Mouse (Mus musculus) limb, embryonic 12.5 days (tissue): ENCODE measurements at regions not wholly inside any gene's neighbourhood (a gene's known extent, or its start where the extent isn't known, plus 50 kb on each side); places are given as distances from the start of the nearest gene placed in this dataset.
A peak's percentile ranks its signal among the peaks of the same experiment; 100 is the strongest.

ENCODE experiments used
- ATAC-seq: fragments of 200-750 bp; cut with Nextera tagmentation; 2 replicates; pipeline ENCODE4 v1.8.0; 2017; ENCODE audit warnings: low read depth, moderate TSS enrichment; ENCODE audit not compliant: insufficient number of reproducible peaks, insufficient read depth, low FRiP score, low TSS enrichment
- H3K27ac ChIP-seq: fragments of 300-500 bp; sonication (generic); 2 replicates; pipeline ENCODE4 v1.5.1; 2016; ENCODE audit warnings: mild to moderate bottlenecking, moderate library complexity
- H3K27me3 ChIP-seq: fragments of 300-500 bp; sonication (generic); 2 replicates; pipeline ENCODE4 v1.6.1; 2016; ENCODE audit warnings: mild to moderate bottlenecking, moderate library complexity
- H3K36me3 ChIP-seq: fragments of 300-500 bp; sonication (generic); 2 replicates; pipeline ENCODE4 v1.6.1; 2016; ENCODE audit warnings: mild to moderate bottlenecking, moderate library complexity
- H3K4me1 ChIP-seq: fragments of 300-500 bp; sonication (generic); replicated peaks from 2 replicates; pipeline ENCODE4 v1.6.1; 2016
- H3K4me2 ChIP-seq: fragments of 300-500 bp; sonication (generic); 2 replicates; pipeline ENCODE4 v1.6.1; 2016; ENCODE audit warnings: mild to moderate bottlenecking, moderate library complexity
- H3K4me3 ChIP-seq: fragments of 300-500 bp; sonication (generic); replicated peaks from 2 replicates; pipeline ENCODE4 v1.5.1; 2016; ENCODE audit warnings: mild to moderate bottlenecking
- H3K9ac ChIP-seq: fragments of 300-500 bp; sonication (generic); replicated peaks from 2 replicates; pipeline ENCODE4 v1.6.1; 2016; ENCODE audit warnings: mild to moderate bottlenecking, moderate library complexity
- H3K9me3 ChIP-seq: fragments of 300-500 bp; sonication (generic); 2 replicates; pipeline ENCODE4 v1.6.1; 2016; ENCODE audit warnings: mild to moderate bottlenecking, moderate library complexity
- WGBS: fragments of 180-500 bp; shearing (Covaris S2); methylation state at CpG from one replicate; pipeline ENCODE4 v1.1.7; 2016; 5-methylcytosine and 5-hydroxymethylcytosine counted together

GRCm38 (mm10) chr8:49236021-49236821, 392.5 kb upstream of the Tenm3 start:
- Histone ChIP-seq H3K9ac (no peak overlapping the region), H3K4me1 (no peaks in the 10 kb centered on the region), H3K27ac (no peak overlapping the region), H3K4me3 (no peak overlapping the region), H3K9me3 (no peaks in the 10 kb centered on the region), H3K36me3 (no peaks in the 10 kb centered on the region), H3K4me2 (no peak overlapping the region), H3K27me3 (no peaks in the 10 kb centered on the region)
- 84% methylated on average over 7 of the region's 7 CpGs for WGBS
- ATAC-seq: no peak

GRCm38 (mm10) chr8:49223841-49224420, 380.2 kb upstream of the Tenm3 start:
- peaks cover 10% of the 10 kb centered on the region; the same call in 1 of the 2 replicates for H3K27me3 ChIP-seq
- no peak overlapping the region for H3K4me2 ChIP-seq
- 65% methylated on average over 18 of the region's 18 CpGs for WGBS
- no peak for ATAC-seq
- no peak overlapping the region for H3K4me3 ChIP-seq
- H3K36me3 ChIP-seq: no peaks in the 10 kb centered on the region
- H3K9me3 ChIP-seq: no peaks in the 10 kb centered on the region
- no peak overlapping the region for H3K27ac ChIP-seq
- H3K9ac ChIP-seq: no peak overlapping the region
- 0 out of 2 replicates have a peak, but pooled peaks cover 8% of the 10 kb centered on the region for H3K4me1 ChIP-seq

DNA sequence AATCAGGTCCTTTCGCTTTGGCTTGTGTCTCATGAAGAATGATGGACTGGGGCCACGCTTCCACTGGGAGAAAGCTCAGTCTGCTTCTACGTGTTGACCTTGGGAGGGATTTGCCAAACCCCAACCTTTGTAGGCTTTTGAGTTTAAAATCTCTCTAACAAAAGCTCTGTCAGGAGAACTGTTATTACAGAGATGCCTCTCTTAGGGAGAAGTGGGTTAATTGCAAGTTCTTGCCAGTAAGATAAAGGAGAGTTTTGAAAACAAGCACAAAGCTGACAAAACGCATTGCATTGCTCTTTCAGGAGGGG, 351.5 kb upstream of the Tenm3 start:
- Histone ChIP-seq H3K4me3 (no peak overlapping the region), H3K9me3 (no peaks in the 10 kb centered on the region), H3K36me3 (no peaks in the 10 kb centered on the region), H3K4me2 (no peak overlapping the region), H3K27me3 (no peaks in the 10 kb centered on the region), H3K4me1 (no peaks in the 10 kb centered on the region), H3K27ac (no peak overlapping the region), H3K9ac (no peak overlapping the region)
- no peak for ATAC-seq
- 83% methylated on average over 4 of the region's 4 CpGs for WGBS

DNA sequence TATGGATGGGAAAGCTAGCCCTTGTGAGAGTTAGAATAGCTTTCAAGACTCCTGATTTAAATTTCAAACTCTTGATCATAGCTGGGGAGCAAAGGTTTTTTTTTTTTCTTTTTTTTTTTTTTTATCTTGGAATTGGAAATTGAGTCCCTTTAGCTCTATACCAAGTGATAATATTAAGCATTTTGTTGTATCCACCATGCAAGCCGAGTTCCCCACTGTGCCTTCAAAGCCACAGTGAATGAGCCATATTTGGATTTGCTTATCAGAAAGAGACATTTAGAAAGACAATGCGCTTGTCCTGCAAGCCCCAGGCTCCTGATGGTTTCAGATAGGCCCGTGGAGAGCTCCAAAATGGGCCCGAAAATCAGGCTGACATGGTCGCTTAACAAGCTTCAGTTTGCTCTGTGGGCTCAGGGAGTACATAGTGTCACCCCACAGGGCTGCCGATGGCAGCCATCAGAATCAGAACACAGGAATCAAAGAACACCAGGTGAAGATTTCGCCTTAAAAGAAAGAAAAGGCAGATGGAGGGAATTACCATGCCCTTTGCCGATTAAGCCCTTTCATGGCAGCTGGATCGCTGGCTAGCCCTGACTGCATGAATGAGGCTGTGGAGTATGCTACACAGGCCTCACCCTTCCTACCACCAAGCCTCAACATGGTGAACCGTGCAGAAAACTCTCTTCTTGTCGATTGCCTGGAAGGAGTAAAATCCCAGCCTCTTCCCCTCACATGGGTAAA, 351.0 kb upstream of the Tenm3 start:
- no peak for ATAC-seq
- no peak overlapping the region for H3K27ac ChIP-seq
- 76% methylated on average over 11 of the region's 11 CpGs for WGBS
- H3K4me3 ChIP-seq: no peak overlapping the region
- H3K4me1 ChIP-seq: no peaks in the 10 kb centered on the region
- H3K4me2 ChIP-seq: no peak overlapping the region
- H3K9ac ChIP-seq: no peak overlapping the region
- no peaks in the 10 kb centered on the region for H3K27me3 ChIP-seq
- no peaks in the 10 kb centered on the region for H3K36me3 ChIP-seq
- H3K9me3 ChIP-seq: no peaks in the 10 kb centered on the region

GRCm38 (mm10) chr8:49186853-49187252, 343.1 kb upstream of the Tenm3 start:
- H3K9me3 ChIP-seq: no peaks in the 10 kb centered on the region
- H3K4me1 ChIP-seq: no peaks in the 10 kb centered on the region
- H3K4me2 ChIP-seq: no peak overlapping the region
- H3K36me3 ChIP-seq: no peaks in the 10 kb centered on the region
- H3K27ac ChIP-seq: no peak overlapping the region
- H3K4me3 ChIP-seq: no peak overlapping the region
- no peaks in the 10 kb centered on the region for H3K27me3 ChIP-seq
- WGBS: 78% methylated on average over 3 of the region's 3 CpGs
- H3K9ac ChIP-seq: no peak overlapping the region
- no peak for ATAC-seq

DNA sequence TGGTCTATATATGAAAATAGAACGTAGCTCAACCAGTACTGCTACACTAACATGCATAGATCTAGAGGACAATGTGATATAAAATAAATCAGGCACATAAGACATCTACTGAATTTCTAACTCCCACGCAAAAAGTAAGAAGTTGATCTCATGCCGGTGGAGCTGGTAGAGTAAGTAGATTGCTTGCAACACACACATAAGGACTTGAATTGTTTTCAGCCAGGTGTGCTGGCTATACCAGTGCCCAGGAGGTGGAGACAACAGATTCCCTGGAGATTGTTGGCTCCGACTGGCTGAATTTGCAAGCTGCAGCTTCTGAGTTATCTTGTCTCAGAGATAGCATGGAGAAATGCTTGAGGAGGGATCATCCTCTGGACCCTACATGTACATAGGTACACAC, 331.6 kb upstream of the Tenm3 start:
- Histone ChIP-seq H3K4me2 (no peak overlapping the region), H3K27ac (no peak overlapping the region), H3K9ac (no peak overlapping the region), H3K4me3 (no peak overlapping the region), H3K27me3 (no peaks in the 10 kb centered on the region), H3K36me3 (no peaks in the 10 kb centered on the region), H3K4me1 (no peaks in the 10 kb centered on the region), H3K9me3 (no peaks in the 10 kb centered on the region)
- 87% methylated on average over 4 of the region's 4 CpGs for WGBS
- no peak for ATAC-seq

DNA sequence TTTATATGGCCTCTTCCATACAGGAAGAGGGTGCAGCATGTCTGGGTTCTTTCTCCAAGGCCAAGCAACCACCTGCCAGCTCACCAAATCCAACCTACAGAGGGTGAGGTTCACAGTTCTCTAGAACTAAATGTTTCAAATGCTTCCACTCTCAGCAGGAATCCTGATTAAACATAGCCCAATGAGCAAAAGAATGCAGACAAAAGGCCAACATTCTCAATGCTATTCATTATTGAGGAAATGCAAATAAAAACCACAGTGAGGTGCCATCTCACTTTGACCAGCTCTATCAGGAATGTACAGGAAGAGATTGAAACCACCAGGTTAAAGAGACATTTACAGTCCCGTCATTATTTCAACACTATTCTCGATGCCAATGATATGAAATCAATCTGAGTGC, 331.2 kb upstream of the Tenm3 start:
- H3K9me3 ChIP-seq: no peaks in the 10 kb centered on the region
- no peaks in the 10 kb centered on the region for H3K36me3 ChIP-seq
- H3K4me2 ChIP-seq: no peak overlapping the region
- no peak overlapping the region for H3K27ac ChIP-seq
- 93% methylated on average over 2 of the region's 2 CpGs for WGBS
- H3K4me3 ChIP-seq: no peak overlapping the region
- no peak overlapping the region for H3K9ac ChIP-seq
- H3K4me1 ChIP-seq: no peaks in the 10 kb centered on the region
- H3K27me3 ChIP-seq: no peaks in the 10 kb centered on the region
- no peak for ATAC-seq

- no peak overlapping the region for H3K27ac ChIP-seq
- no peaks in the 10 kb centered on the region for H3K4me1 ChIP-seq
- no peak for ATAC-seq
- no peaks in the 10 kb centered on the region for H3K36me3 ChIP-seq
- WGBS: 74% methylated on average over 4 of the region's 4 CpGs
- no peaks in the 10 kb centered on the region for H3K9me3 ChIP-seq
- no peak overlapping the region for H3K4me3 ChIP-seq
- no peaks in the 10 kb centered on the region for H3K27me3 ChIP-seq
- H3K4me2 ChIP-seq: no peak overlapping the region
- no peak overlapping the region for H3K9ac ChIP-seq
Observed at GRCm38 (mm10) chr8:49159318-49159717, 315.6 kb upstream of the Tenm3 start.

DNA sequence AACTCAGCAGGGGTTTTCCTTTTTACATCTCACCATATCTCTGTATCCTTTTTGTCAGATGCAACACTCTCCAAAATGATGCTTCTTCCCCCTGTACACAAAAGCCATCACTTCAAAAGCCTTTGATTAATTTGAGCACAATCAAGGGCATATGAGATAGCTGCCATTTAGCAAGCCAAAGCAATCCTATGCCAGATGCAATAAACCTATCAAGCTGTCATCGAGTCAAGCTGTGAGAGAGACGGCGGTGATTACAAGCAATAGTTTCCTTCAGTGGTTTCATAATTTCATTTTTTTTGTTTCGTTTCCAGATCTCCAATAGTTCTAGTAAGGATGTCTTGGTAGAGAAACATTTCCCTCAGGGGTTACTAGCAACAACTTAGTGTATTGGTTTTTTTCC, 314.4 kb upstream of the Tenm3 start:
- H3K27me3 ChIP-seq: no peaks in the 10 kb centered on the region
- WGBS: 49% methylated on average over 4 of the region's 4 CpGs
- no peak for ATAC-seq
- no peak overlapping the region for H3K4me2 ChIP-seq
- H3K27ac ChIP-seq: no peak overlapping the region
- H3K36me3 ChIP-seq: no peaks in the 10 kb centered on the region
- H3K4me1 ChIP-seq: no peaks in the 10 kb centered on the region
- no peak overlapping the region for H3K4me3 ChIP-seq
- H3K9ac ChIP-seq: no peak overlapping the region
- no peaks in the 10 kb centered on the region for H3K9me3 ChIP-seq

DNA sequence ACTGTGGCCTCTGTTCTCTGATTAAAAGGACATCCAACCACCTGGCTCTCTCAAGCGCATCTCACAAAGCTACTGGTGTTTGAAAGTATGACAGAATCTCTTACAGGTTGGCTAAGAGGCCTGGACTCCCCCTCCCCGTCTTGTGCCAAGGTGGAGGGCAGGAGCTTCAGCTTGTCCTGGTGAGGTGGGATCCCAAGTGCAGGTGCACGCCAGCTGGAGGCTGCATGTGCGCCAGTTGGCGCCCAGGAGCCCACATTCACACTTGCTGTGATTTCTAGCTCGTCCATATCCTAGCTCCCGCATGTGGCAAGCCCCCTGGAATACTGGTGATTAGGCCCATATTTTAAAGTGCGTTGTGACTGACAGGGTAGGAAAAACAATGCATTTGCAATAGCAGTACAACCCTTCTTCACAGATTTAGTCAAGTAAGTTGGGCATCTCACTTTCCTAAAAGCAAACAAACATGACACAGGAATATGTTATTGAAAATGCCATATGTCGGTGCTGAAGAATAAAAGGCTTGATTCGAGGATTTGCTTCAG, 292.8 kb upstream of the Tenm3 start:
- no peak for ATAC-seq
- H3K9me3 ChIP-seq: no peaks in the 10 kb centered on the region
- no peak overlapping the region for H3K4me2 ChIP-seq
- no peaks in the 10 kb centered on the region for H3K27me3 ChIP-seq
- no peaks in the 10 kb centered on the region for H3K4me1 ChIP-seq
- WGBS: 88% methylated on average over 10 of the region's 10 CpGs
- no peak overlapping the region for H3K4me3 ChIP-seq
- no peaks in the 10 kb centered on the region for H3K36me3 ChIP-seq
- H3K9ac ChIP-seq: no peak overlapping the region
- no peak overlapping the region for H3K27ac ChIP-seq

DNA sequence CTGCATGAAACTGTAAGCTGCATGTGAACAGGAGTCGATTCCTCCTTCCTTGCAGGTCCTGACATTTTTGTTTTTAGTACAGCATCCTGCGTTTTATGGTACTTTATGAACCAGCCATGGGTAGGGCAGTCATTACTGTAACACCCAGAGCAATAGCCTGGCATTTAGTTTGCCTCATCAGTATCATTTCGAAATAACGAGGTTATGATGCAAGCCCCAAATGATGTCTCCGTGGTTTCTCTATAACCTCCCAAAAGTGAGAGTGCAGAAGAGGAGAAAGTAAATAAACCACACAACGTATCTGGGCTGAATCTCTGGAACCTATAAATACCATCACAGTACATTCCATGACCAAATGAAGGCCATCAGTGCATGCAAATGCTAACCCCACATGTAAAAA, 265.3 kb upstream of the Tenm3 start:
- 41% methylated on average over 6 of the region's 6 CpGs for WGBS
- Histone ChIP-seq H3K36me3 (no peaks in the 10 kb centered on the region), H3K9ac (no peak overlapping the region), H3K27ac (peak overlapping the region; percentile 69), H3K9me3 (no peaks in the 10 kb centered on the region), H3K27me3 (no peaks in the 10 kb centered on the region), H3K4me2 (peak overlapping the region; percentile 32), H3K4me1 (peaks cover 33% of the 10 kb centered on the region), H3K4me3 (no peak overlapping the region)
- peak; percentile 9; the same call in 1 of the 2 replicates for ATAC-seq
